Mouse (Mus musculus): Measurements from ENCODE around the gene Ebf1.

Ebf1 gene

DNA sequence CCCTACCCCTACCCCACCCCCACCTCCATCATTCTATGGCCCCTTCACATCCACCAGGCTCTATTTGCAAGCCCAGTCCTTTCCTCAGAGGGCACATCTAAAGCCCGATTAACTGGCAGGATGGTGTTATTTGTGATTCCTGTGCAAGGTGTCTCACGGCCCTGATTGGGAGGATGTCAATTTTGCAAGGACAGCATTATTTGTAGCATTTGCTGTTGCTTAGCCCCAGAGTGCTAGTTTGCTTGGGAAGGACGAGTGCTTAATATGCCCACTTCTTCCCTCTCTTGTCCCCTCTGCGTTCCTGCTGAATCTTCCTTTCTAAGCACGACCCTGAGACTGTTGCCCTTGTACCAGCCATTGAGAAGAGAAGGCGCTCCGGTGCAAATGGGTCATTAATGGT is 337.2 kb downstream of the Ebf1 start:
- DNase-seq (ENCODE audit: low spot score): no peak

DNA sequence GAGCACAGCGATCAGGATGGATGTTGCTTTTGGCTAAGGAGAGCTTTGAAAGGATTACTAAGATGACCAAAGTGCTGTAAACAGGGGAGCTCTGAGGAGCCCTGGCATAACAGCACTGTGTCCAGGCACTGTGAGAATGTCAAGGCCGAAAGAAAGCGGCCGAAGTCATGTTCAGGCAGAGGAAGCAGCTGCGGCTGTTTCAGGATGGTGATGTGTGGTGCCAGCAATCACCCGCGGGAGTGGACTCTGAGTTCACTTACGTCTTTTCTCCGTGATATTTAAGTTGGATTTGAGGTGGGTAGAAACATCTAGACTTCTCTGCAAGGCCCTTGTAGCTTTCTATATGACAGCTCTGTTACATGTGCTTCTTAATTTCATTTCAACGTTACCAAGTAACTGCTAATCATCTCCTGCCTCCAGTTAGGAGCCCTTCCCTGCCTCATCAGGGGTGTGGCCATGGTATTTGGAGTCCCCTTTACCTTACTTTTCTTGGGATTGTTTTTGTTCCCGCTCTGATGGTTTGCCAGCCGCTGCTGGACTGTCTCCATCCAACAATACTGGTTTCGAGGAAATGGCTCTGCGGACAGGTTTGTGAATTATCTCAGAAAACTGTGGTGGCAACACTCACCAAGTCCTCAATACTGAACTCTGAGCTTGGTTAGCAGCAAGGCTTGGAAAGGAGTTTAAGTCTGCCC is 345.8 kb downstream of the Ebf1 start:
- no peak for DNase-seq (ENCODE audit: low spot score)

DNA sequence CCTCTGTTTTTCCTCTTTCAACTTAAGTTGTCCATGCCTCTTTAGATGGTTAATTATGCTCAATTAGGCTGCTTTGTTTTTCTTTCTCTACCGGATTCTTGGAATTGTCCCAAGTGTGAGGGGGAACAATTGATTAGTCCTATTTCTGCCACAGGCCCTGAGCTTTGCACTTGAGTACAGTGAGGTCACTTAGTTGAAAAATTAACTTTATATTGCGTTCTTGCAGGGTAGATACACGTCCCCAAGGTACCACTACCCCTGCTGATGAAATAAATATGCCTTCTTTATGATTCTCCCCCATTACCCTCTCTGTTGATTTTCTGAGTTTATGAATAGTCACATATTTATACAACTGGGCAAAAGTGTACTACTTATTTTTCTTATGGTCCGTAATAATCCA is 351.9 kb downstream of the Ebf1 start:
- no peak for DNase-seq (ENCODE audit: low spot score)

- DNase-seq (ENCODE audit: low spot score): no peak
These were observed 357.2 kb downstream of the Ebf1 start for GRCm38 (mm10) chr11:44974271-44974670.

DNA sequence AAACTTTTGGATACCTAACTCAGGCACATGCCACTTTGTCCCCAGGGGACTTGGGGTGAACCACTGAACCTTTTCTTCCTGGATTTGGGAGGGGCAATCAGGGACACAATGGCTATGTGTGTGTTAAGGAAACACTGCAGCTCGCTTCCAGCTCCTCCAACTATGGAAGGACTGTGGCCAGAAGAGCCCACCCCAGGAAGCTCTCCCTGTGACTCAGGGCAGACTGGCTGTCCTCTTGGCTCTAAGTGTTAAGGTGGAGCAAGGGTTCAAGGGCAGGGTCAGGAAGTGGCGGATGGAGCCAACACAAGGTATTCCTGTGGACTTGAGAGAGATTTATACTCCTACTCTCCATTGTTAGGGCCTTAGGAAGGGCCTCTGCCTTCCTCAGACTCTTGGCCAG is 358.0 kb downstream of the Ebf1 start:
- no peak for DNase-seq (ENCODE audit: low spot score)

DNA sequence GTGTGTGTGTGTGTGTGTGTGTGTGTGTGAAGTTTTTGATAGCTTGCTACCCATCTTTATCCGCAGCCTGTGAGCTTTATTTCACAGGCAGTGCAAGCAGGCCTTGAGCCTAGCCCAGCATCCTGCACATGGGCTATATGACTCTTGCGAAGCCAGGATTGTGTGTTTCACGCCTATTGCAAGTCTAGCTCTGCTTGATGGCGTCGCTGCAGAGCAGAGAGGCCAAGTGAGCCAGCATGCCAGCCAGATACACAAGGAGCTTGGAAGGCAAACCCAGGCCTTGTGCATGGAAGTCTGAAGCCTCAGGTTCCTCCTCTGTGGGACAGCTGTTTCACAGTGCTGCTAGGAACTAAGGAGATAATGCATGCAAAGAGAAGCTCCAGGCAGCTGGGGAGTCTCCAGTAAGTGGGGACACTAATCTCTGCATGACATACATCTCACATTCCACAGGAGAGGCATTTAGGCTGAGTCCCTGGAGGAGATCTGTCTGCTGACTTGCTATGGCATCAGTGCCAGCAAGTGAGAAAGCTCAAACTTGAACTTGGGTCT is 359.2 kb downstream of the Ebf1 start:
- DNase-seq (ENCODE audit: low spot score): no peak

DNA sequence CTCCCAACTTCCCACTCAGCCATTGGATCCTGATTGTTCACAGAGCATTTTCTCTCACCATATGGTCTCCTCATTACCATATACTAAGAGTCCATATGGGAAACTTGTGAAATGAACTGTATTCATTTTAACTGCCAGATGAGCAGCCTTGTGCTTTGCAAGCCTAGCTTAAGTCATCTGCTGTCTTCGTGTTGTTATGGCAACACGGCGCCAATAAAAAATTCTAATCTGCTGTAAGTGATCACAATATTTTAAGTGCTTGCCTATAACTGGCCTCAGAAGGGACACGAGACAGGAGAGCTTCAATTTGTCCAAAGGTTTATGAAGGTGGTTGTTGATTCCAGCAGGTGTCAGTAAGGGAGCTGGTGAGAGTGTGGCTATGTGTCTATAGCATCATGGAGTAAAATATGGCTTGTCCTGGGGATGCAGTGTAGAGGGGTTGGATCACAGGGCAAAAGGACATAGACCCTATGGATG is 360.8 kb downstream of the Ebf1 start:
- DNase-seq (ENCODE audit: low spot score): no peak

- no peak for DNase-seq (ENCODE audit: low spot score)
These were observed 362.3 kb downstream of the Ebf1 start for GRCm38 (mm10) chr11:44979391-44979790.

DNA sequence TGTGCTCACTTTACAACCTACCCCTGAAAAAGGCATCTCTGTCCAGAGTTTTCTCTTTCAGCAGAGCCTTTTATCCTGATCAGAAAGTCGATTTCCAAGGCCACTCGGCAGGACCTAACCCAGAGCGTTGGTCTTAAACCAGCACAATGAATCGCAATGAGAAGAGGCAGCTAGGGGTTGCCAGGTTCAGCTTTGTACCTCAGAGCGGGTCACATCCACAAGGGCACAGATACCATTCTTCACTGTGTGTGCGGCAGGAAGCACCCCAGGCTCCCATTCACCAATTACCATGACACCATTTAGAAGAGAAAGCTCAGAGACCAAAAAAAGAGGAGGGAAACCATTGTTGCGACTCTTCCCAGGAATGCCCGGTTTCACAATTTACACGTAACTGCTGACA is 365.1 kb downstream of the Ebf1 start:
- DNase-seq (ENCODE audit: low spot score): no peak

- no peak for DNase-seq (ENCODE audit: low spot score)
These were observed 366.8 kb downstream of the Ebf1 start for GRCm38 (mm10) chr11:44983961-44984360.

DNA sequence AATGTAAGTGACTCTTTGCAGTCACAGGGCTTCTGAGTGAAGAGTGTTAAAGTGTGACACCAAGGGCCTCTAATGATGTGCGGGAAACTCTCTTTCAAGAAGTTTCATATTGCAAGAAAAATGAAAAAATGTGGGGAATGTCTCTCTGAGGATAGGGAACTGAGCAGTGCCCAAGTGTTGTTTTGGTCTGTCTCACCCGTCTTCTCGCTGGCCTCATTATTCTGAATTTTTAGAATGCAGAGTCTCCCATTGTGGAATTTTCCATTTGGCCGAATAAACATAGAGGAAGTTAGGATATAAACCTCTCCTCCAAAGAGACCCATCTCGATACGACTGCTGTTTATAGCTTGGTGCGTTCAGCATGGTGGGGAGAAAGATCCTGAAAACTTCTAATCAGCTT is 367.3 kb downstream of the Ebf1 start:
- DNase-seq (ENCODE audit: low spot score): no peak

GRCm38 (mm10) chr11:44987796-44988195 is 370.7 kb downstream of the Ebf1 start:
- no peak for DNase-seq (ENCODE audit: low spot score)

GRCm38 (mm10) chr11:45002681-45003286 is 385.7 kb downstream of the Ebf1 start:
- DNase-seq (ENCODE audit: low spot score): no peak

DNA sequence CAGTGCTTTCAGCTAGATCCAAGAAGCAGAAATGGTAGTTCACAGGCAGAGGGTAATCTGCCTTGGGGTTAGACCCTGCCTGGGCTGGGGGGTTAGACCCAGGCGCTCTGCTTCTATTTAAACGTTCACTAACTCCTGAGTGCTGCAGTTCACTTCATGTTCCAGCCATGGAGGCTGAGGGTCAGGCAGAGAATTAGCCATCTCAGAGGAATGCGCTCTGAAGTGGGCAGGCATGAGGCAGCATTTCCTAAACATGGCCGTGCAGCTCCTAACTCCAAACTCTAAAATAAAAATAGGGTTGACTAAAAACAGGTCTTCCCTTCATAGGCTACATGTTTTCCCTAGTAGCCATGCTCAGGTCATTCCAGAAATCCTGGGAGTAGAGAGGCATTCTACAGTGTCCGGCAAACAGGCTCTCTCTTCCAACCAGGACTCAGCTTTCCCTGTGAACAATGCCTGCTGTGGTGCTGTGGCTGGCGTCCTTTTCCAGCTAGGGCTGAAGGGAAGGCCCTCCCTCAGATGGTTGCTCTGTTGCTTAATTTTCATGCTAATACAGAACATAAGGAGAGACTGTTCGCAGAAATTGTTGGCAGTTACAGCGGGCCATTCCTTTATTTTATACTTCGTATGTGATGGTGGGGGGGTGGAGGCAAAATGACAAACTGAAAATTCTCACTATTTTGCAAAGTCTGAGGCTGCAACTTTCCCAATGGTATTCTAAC is 386.8 kb downstream of the Ebf1 start:
- DNase-seq (ENCODE audit: low spot score): no peak

DNA sequence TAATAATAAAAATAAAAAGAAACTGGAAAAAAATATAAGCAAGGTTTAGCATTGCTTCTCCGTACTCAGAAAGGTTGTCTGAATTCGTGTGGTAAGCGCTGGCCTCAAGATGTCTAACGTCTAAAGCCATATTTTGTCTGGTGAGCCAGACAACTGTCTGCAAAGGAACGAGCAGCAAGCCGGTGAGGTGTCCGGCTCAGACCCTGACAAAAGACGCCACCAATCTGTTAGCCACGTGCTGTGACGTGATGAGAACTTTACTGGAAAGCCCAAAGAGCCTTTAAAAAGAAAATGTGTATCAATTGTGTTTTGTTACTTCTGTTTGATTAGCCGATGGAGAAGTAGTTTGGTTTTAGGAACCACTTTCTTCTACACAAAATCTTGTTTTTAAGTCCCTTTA is 390.2 kb downstream of the Ebf1 start:
- DNase-seq (ENCODE audit: low spot score): no peak

GRCm38 (mm10) chr11:45008078-45008477 is 391.0 kb downstream of the Ebf1 start:
- DNase-seq (ENCODE audit: low spot score): peak; percentile 88

- DNase-seq (ENCODE audit: low spot score): no peak
These were observed 391.6 kb downstream of the Ebf1 start for GRCm38 (mm10) chr11:45008760-45009159.

DNA sequence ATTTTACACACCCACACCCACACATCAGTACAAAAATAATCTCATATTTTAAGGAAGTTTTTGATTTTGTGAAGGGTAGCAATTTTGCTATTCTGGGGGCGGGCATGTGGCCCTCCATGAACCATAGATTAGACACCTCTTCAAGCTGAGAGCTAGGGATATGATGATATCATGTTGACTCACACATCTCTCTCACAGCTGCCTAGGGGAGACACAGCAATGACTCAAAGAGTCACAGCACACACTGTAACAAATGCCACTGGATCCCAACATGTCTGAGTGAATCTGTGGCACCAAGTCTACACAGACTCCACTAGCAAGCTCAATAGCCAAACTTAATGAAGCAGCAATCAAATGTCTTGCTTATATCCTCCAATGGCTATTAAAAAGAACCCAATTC is 395.0 kb downstream of the Ebf1 start:
- no peak for DNase-seq (ENCODE audit: low spot score)

GRCm38 (mm10) chr11:45017493-45017892 is 400.4 kb downstream of the Ebf1 start:
- DNase-seq (ENCODE audit: low spot score): no peak

GRCm38 (mm10) chr11:45026012-45026411 is 408.9 kb downstream of the Ebf1 start:
- no peak for DNase-seq (ENCODE audit: low spot score)

DNA sequence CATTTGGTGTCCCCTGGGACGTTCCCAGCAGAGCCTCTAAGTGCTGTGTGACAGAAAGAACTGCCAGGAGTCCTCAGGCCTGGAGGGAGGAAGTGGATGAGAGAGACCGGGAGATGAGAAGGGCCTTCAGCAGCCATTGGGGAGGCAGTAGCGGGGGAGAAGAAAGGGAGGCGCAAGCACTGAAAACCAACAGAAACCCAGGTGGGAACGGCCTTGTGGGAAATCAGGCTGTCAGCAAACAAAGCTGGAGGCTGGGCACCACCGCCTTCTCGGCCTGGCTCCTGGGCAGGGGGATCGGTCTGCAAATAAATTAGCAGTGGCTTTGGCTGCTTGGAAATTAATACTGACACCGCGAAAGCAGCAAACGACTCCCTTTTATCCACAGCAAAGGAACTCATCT is 409.6 kb downstream of the Ebf1 start:
- no peak for DNase-seq (ENCODE audit: low spot score)

GRCm38 (mm10) chr11:45027076-45027475 is 410.0 kb downstream of the Ebf1 start:
- no peak for DNase-seq (ENCODE audit: low spot score)

Data from testis, postnatal 10 days (tissue).